Mouse (Mus musculus) cerebellum, postnatal 10 days (tissue): ENCODE results near the gene 2900011O08Rik.
"Not testable (repeated sequence)": the region's sequence is repeated elsewhere in the genome, so short reads cannot be mapped to it uniquely, and the experiment has no call there.

Experiments
- DNase-seq, 2 experiments: peaks; one replicate each; pipeline ENCODE4 v3.0.0; 2021; ENCODE audit warnings: mixed read lengths in 2 of 2

Gene 2900011O08Rik

DNA sequence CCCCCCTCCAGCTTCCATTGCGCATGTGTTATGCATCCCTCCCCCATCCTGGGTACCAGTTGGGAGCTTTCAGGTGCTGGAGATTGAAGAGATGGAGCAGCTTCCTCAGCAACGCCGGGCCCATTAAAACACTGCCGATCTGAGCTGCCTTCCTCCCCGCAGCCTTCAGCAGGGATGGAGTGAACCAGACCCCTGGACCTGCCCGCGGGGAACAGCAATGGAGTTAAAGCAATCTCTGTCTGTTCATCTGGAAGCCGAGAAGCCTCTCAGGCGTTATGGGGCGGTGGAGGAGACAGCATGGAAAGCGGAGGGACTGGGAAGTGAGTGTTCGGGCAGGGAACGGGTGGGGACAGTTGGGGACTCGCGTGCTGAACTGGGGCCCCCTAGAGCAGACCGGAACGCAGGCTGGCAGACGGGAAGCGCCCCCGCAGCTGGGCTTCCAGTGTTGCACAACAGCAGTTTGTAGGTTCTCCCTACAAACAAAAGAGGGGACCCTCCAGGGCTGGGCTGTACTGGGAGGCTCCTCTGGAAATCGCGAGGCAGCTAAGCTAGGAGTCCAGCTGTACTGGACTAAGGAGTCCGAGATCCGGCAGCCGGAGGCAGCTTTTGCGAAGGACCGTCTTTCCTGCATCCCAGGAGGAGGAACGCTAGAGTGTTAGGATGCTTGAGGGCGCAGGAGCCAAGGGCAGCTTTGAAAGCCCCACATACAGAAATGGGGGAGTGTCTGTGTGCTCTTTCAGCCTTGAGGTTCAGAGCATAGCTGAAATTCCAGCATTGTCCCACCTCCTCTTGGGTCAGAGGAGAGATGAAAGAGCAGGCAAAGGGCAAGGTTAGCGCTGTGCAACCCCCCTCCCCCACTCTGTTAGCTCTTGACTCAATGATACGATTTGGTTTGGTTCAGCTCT, at the start of gene 2900011O08Rik, which contains the start of gene Ifitm7:
Gene 2900011O08Rik, plus strand, starts transcription at position 31 of the 905 bp plus-strand sequence.
Gene Ifitm7, minus strand, starts transcription at position 315 of the 905 bp plus-strand sequence.
- peak; percentile 73 to 79 for DNase-seq

DNA sequence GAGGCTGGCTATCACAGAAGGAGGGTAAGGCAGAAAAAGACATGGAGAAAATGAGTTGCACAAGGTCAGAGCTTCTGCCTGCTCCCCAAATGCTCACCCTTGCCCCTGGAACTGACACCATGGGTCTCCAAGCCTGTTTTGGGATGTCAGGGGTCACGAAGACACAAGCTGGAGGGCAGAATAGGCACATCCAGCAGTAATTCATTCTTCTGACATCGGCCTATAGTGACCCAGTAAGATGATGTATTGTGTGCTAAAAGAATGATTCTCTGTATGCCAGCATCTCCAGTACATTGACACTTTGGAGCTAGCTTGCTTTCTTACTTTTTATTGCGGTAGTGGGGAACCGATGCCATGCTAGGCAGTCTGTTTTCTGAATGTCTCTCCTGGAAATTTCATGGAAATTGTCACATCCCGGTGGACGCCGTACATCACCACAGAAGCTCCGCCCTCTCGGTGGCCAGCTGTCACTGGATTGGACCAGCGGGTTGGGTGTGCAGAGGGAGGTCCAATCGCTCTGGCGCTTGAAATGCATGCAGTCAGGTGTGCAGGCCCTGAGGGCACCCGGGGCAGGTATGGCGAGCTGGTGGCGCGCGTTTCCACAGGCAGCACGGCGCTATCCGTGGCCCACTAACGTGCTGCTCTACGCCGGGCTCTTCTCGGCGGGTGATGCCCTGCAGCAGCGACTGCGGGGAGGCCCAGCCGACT, 46.1 kb upstream of the 2900011O08Rik start:
- DNase-seq, result peak; percentile 92 to 93

DNA sequence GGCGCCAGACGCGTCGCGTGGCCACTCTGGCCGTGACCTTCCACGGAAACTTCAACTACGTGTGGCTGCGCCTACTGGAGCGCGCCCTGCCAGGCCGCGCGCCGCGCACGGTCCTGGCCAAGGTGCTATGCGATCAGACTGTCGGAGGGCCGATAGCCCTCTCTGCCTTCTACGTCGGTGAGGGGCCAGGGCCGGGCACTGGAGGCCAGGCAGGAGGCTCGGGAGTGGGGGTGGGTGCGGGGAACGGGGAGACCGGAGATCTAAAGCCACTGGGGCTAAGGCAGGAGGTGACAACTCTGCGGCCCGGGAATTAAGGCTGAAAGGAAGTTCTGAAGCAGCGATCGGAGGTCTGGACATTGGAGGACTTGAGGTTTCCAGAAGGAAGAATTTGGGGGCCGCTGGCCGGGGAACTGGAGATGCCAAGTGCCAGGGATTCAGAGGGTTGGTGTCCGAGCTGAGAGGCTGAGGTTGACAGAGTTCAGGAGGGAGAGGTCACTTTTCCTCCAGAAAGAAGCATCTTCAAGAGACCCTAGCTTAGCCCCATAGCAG, 45.5 kb upstream of the 2900011O08Rik start:
- DNase-seq, result no peak

DNA sequence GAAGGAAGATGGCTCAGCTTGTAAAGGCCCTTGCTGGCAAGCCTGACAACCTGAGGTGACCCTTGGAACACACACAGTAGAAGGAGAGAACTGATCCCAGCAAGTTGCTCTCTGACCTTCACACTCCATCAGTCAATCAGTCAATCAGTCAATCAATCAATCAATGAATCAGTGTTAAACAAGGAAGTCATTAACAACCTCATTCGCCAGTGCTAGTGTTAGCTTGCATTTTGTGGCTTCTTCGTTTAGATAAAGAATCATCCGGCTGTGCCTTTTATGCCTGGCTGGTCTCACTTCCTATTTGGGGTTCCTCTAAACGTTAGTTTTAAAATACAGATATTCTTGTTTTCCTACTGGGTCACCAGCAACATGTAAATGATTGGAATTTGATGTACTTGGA, 42.2 kb upstream of the 2900011O08Rik start:
- DNase-seq, result no peak

DNA sequence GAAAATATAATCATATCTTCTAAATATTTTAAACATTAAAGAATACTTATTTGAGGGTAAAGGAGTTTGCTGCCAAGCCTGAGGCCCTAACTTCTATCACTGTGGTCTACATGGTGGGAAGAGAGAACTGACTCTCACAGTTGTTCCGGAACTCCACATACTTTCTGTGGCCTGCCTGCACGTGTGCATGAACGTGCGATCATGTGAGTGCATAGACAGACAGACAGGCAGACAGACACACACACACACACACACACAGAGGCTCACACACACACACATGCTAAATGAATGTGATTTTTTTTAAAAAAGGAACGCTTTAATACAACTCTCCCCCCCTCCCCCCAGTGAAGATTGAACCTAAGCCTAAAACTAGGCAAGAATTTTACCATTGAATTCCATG, 41.7 kb upstream of the 2900011O08Rik start:
- DNase-seq, result no peak

DNA sequence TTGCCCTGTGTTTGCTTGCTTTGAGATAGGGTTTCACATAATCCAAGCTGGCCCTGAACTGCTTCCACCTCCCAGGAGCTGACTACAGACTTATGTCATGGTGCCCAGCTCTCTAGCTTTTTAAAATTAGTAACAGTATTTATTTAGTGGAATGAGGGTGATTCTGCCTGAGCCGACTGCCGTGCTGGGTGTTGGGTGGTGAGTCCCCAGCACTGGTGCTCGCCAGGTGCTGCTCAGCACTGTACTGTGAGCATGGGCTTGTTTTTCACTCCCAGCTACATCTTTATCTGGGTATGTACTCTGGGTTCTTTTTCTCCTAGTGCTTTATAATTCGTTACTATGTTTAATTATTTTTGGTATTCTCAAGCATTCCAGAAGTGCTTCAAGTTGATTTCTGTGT, 41.3 kb upstream of the 2900011O08Rik start:
- no peak for DNase-seq

DNA sequence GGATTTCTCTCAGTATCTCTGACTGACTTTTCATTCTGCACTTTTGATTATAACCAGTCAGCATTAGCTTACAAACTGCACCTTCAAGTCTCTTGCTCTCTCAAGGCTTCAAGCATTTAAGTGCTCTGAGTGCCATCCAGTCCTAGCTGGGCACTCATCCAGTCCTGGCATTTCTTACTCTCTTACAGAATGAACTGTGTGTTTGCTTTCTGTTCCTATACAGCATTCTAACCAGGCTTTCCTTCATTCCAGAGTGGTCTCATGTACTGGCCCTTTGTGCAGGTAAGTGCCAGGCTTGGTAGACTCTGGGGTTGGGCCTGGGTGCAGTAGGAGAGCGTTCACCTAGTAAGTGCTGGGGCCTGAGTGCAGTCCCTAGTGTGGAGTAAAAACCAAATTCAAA, 40.1 kb upstream of the 2900011O08Rik start:
- no peak for DNase-seq

DNA sequence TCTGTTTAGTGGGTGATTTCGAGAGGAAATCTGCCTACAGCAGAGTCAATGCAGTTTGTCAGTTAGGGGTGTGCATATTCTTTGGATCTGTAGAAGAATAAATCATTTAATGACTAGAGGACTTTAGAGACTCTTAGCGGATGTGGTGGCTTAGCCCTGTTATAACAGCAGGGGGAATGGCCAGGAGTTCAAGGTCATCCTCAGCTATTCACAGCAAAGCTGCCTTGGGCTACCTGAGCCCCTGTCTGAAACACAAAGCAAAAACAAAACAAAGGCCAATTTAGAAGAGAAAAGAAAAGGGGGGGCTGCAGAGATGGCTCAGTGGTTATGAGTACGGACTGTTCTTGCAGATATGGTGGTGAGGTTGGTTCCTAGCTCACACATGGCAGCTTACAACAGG, 35.2 kb upstream of the 2900011O08Rik start:
- no peak for DNase-seq

DNA sequence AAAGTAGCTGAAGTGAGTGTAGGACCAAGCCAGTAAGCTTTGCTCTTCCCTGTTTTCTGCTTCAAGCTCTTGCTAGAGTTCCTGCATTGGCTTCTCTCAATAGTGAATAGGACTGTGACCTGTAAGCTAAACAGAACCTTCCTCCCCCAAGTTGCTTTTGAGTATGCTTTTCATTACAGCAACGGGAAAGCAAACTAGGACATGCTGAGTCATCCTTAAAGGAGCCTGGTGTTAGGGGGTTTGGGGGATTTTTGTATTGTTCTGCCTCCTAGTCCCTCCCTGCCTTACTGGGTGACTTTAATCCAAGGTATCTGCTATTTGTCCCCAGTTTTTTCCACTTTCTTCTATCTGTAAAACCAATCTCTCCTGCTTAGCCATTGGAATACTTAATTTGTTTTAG, 24.4 kb upstream of the 2900011O08Rik start:
- DNase-seq, result no peak

DNA sequence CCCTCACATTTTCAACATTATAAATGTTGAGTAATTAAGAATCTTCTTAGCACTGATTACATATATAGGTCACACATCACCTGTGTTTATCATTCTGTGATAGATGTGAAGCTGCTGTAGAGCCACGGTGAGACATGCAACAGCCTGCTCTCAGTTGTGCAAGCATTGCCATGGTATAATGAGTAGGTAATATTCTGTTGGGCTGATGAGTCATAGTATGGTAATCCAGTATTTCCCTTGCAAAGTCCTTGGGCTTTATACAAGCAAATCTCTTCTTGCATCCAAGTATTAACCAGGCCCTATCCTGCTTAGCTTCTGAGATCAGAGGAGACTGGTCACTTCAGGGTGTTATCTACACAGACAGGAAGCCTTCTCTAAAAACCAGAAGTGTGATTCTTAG, 17.3 kb upstream of the 2900011O08Rik start:
- DNase-seq, result no peak

DNA sequence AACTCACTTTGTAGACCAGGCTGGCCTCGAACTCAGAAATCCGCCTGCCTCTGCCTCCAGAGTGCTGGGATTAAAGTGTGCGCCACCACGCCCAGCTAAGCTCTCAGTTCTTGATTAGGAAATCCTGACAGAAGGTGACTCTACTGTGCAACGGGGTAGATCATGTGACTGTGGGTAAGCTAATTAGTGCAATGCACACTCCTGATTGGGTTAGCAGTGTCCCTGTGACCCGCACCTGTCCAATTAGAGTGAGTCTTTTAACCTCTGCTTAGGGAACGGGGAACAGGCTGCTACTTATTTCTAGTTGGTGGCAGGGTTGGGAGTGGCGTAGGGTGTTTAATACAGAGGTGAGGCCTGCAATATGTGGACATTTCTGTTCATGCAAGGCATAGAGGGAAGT, 14.4 kb upstream of the 2900011O08Rik start:
- no peak for DNase-seq

DNA sequence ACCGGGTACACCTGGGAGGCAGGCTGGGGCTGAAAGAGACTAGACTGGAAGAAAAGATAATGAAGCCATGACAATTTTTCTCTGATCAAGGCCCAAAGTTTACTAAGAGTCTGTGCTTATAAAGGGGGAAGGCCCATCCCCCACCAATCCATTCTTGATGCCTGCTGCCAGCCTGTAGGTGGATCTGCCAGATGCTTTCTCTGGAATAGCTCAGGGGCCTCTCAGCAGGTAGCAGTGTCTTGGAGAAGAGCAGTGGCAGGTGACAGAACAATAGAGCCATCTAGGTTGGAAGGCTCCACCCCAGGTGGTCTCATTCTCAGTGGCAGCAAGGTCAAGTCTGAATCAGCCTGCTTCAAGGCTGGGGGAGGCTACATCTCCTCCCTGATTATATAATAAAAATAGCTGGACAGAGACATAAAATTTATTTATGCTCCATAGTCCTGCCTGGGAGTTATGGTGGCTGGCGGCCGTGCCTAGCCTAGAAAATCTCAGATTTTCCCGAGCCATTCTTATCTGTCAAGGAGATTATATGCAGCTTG, 10.0 kb upstream of the 2900011O08Rik start:
- DNase-seq, result not testable (repeated sequence)

DNA sequence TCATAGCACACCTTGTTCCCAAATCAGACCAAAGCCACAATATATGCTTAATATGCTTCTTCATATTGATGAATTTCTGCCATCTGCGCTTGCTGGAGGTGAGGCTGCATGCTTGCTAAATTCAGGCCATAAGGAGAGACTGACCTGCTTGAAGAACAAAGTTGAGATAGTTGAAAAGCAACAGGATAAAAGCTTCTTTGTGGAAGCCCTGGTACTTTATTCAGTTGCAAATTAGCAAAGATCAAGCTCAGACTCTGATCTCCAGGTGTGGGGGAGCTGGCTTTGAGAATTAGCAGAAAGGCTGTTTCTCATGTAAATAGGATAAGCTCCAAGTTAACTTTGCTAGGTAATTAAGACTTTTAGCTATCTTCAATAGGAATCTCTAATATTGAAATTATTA, 9.4 kb upstream of the 2900011O08Rik start:
- not testable (repeated sequence) for DNase-seq

DNA sequence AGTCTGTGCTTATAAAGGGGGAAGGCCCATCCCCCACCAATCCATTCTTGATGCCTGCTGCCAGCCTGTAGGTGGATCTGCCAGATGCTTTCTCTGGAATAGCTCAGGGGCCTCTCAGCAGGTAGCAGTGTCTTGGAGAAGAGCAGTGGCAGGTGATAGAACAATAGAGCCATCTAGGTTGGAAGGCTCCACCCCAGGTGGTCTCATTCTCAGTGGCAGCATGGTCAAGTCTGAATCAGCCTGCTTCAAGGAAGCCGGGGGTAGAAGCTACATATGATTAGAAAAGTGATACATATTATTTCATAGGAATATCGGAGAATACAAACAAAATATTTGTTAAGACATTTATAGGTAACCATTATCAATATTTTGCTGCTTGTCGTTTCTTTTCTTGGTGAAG, 4.7 kb upstream of the 2900011O08Rik start:
- DNase-seq, result not testable (repeated sequence)

DNA sequence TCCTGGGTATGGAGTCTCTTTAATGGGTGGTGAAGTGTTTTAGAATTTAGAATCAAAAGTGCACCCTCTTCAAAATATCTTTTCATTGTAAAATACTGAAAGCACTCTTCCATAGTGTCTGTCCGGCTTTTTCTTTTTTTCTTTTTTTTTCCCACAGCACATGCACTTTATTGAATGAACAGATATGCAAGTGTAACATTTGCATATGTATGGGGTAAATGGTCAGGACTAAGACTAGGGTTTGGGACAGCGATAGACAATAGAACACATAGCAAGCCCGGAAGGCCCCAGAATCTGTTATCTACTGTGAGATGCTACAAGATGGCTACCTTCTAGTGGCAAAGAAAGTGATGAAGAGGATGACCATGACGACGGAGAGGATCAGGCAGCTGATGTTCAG, 3.2 kb upstream of the 2900011O08Rik start:
- DNase-seq, result no peak

DNA sequence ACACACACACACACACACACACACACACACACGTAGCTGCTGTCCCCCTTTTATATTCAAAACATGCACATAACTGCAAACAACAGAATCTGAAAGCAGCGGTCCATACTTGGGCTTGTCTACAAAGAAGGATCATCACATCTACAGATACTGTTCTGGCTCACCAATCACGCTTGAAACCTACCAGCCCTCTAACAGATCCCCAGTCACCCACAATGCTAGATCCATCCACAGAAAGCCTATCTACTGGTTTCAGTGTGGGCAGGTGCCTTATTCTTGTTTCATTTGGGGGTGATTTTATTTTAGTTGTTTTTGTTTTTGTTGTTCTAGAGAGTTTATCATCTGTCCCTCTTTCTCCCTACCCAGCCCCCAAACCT, 219 bp upstream of the 2900011O08Rik start:
- no peak for DNase-seq

DNA sequence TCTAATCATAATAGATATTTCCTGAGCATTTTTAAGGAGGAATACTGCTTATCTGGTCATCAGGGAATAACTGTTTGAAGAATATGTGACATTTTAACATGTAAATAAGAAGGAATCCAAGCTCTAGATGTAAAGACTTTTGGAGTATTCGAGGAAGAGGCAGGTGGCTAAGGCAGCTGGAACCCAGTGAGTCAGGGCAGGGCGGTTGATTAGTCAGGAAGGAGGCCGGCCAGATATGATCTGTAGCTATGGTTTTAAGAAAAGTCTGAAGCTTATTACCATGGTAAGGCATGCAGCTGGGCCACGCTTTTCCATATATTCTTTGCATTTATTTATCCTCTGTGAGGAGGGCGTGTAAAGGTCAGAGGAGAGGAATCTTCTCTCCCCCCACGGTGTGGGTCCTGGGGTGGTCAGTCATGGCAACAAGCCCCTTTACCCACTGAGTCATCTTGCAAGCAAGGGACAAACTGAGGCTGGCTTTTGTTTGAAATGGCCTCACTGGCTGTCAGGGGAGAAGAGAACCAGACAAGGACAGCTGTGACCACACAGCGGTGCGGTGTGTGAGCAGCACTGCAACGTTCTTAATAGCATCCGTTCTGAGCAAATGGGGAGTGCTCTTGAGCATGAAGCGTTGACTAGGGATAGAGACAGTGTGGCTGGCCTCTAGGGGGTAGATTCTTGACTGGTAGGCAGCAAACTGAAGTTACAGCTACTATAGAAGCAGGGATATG, 6.3 kb downstream of the 2900011O08Rik start:
- DNase-seq, result no peak

DNA sequence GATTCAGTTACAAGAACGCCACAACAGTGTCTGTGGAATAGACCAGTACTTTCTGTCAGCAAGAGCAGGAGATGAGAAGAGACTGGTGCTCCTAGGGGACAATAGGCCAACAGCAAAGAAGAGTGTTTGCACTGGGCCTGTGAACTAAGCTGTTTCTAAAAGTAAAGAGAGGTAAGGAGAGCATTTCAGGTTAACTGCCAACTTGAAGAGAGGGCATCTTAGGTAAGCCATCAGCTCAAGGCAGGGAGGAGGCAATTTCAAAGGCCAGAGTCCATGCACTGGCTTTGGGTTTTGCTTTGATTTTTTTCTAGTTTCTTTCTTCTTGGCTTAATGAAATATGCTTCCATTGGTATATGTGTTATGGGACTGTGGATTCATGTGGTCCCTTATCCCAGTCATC, 7.7 kb downstream of the 2900011O08Rik start:
- no peak for DNase-seq

DNA sequence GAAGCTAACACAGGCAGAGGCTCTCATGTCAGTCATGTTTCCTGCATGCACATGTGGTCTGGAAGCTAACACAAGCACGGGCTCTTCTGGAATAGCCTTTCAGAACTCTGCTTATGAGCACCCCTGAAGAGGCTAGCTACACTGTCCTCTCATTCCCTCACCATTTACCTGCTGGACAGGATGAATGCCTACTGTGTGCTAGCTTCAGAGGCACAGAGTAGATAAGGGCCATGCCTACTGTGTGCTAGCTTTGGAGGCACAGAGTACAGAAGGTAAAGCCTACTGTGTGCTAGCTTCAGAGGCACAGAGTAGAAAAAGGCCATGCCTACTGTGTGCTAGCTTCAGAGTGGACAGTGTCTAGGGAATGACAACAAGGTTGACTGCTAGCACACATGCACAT, 8.1 kb downstream of the 2900011O08Rik start:
- DNase-seq, result no peak

DNA sequence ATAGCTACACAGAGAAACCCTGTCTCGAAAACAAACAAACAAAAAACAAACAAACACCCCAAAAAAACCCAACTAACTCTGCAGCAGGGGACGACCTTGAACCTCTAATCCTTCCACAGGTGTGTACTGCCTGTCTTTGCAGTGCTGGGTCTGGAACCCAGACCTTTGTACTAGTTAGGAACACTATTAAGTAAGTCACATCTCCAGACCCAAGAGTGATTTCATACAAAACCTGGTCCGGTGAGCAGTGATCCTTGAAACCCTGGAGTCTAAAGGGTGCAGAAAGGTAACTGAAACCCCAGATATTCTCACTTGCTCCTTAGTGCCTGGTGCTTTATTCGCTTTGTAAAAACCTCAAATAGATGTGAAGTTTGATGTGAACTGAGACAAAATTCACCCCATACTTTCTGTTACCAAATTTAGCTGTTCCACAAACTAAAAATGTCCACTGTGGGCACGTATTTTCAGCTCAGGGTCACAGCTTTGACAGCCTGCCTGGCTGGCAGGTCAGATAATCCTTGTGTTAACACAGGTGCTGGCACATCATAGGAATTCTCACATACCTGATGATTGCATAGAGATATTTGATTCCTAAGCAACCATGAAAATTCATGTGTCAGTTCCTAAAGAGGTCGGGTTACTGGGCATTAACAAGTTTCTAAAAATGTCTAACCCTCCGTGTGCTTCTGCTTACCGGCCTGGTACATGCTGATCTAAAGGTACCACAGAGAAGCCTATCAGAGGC, 17.2 kb downstream of the 2900011O08Rik start:
- DNase-seq, result no peak

DNA sequence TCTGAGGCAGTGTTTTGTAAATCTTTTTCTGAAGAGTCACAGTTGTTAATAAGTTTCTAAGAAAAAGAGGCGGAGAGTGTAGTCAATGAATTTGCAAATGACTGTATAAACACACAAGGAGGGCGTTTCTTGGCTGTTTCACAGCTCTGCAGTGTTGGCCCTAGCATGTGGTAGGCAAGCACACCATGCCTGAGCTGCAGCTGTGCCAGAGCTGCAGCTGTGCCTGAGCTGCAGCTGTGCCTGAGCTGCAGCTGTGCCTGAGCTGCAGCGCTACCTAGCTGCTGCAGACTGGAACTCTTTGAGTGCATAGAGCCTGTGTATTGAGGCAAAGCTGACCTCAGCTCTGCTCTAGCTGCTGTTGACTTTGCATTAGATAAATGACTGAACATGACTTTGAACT, 17.8 kb downstream of the 2900011O08Rik start:
- no peak for DNase-seq

DNA sequence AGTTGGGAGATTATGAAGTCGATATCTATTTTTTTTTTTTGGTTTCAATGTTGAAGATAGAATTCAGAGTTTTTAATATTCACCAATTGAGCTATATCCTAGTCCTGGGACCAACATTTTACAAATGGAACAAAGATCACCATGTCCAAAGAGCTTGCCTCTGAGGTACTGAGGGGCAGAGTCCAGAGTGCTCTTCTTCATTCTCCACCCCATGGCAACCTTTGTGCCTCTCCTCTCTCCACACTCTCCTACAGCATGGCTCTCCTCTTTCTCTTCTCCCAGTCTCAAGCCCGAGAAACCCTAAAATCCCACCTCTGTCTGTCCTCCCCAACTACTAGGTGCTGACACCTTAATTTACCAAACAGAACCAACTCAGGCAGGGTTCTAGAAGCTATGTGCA, 18.3 kb downstream of the 2900011O08Rik start:
- DNase-seq, result no peak
